Comparison of ENCODE assay signal across 23 mouse cellular contexts in the genomic region with DNA sequence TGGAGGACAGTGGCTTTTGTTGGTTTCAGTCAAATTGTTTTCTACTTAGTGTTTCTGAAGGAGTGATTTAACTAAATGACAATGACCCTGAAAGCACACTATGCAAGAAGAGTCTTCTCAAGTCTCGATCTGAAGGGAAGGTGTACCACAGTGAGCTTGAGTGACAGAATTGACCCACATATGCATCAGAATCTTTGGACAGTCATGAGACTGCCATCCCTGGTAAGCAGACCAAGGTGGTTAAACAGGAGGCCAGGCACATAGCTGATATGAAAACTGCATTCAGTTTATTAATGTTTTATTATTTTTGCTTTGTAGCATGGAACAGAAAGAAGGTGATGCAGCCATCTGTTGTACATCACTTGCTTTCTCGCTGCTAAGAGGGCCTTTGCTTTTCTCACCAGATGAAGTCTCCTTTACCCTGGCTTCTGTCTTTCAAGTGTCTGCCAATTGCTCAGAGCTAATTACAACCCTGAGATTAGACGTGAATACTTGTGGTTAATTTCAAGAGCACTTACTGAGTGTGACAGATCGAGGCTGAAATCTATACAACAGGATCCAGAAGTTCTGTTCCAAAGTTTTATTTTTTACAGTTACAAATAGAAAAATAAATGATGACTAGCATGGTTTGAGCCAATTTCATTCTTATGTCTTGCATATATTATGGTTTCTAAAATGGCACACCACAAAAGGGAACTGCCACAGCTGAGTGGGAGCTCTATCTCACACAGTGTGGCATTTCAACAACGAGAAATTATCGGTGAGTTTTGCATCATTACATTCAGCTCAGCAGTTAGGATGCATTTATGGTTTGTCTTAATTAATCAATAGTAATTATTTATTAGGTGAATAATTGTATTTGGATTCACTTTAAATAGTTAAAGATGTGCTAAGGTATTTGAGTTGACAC.
DNase-seq lines count a peak whose midpoint lies in the region; ATAC-seq lines count a peak whose summit lies in the region.
"Had no signal": no experiment of that assay in that cellular context is flagged by ENCODE, and none has a peak within 500 bp of the region (broad histone marks: within the 10 kb centered on the region; RNA-seq: fewer than 3 reads in every experiment).

No protein-coding gene starts in this region.

- ATAC-seq in heart, embryonic 12.5 days (ENCODE audit: insufficient number of reproducible peaks, low FRiP score), result no peak
- ATAC-seq in forebrain, embryonic 14.5 days, result peak; percentile 67
- ATAC-seq: activated CD4-positive, CD25-positive, alpha-beta regulatory T cell, adult 4 months; intestine, embryonic 15.5 days; Patski had no signal

- no peaks in the 10 kb centered on the region for H3K9me3 ChIP-seq in heart, embryonic 12.5 days (replicated peaks)
- no peaks in the 10 kb centered on the region for H3K9me3 ChIP-seq in forebrain, embryonic 14.5 days (replicated peaks; ENCODE audit: control insufficient read depth, low read length)
- H3K9me3 ChIP-seq: embryonic facial prominence, embryonic 10.5 days; hindbrain, embryonic 13.5 days; intestine, embryonic 15.5 days; kidney, embryonic 15.5 days had no signal

- peaks cover 6% of the 10 kb centered on the region; the same call in 1 of the 2 replicates for H3K4me1 ChIP-seq in heart, embryonic 12.5 days (replicated peaks)
- 0 out of 2 replicates have a peak, but pooled peaks cover 3% of the 10 kb centered on the region for H3K4me1 ChIP-seq in forebrain, embryonic 14.5 days (ENCODE audit: control insufficient read depth, insufficient read depth, low read length)
- H3K4me1 ChIP-seq: embryonic facial prominence, embryonic 10.5 days; hindbrain, embryonic 13.5 days; intestine, embryonic 15.5 days; kidney, embryonic 15.5 days had no signal

- peak; percentile 21 for DNase-seq in cerebellum, adult 9-11 months
- no peak for DNase-seq in cerebellum, postnatal 4 days (ENCODE audit: low spot score in 2 of 2)
- DNase-seq in heart, adult 11 months, result peak; percentile 66
- peak; percentile 65 for DNase-seq in brain, adult 2 months (ENCODE audit: low read depth, low spot score)
- peak; percentile 69 for DNase-seq in forebrain, embryonic 14.5 days (ENCODE audit: low spot score)
- DNase-seq in left cerebral cortex, postnatal 36 days (ENCODE audit: low spot score in 2 of 2), result no peak
- DNase-seq in gastrocnemius, postnatal 36 days, result no peak
- DNase-seq: adrenal gland, postnatal 14 days; cerebellum, adult 11-12 months; gastrocnemius, adult 2 months; heart, adult 2 months; heart, postnatal 36 days; kidney, adult 2 months; kidney, postnatal 14 days had no signal

- 52% methylated on average over 6 of the region's 6 CpGs for WGBS in heart, embryonic 12.5 days
- 44% methylated on average over 6 of the region's 6 CpGs for WGBS in forebrain, embryonic 14.5 days

- no peaks in the 10 kb centered on the region for H3K36me3 ChIP-seq in heart, embryonic 12.5 days
- no peaks in the 10 kb centered on the region for H3K36me3 ChIP-seq in forebrain, embryonic 14.5 days (ENCODE audit: control insufficient read depth, insufficient read depth, low read length)
- H3K36me3 ChIP-seq: embryonic facial prominence, embryonic 10.5 days; hindbrain, embryonic 13.5 days; intestine, embryonic 15.5 days; kidney, embryonic 15.5 days had no signal

- H3K9ac ChIP-seq in heart, embryonic 12.5 days, result no peak overlapping the region
- H3K9ac ChIP-seq in forebrain, embryonic 14.5 days (ENCODE audit: low read length), result no peak overlapping the region
- H3K9ac ChIP-seq: hindbrain, embryonic 13.5 days; intestine, embryonic 15.5 days; kidney, embryonic 15.5 days had no signal

- no peak overlapping the region for H3K4me2 ChIP-seq in heart, embryonic 12.5 days
- no peak overlapping the region for H3K4me2 ChIP-seq in forebrain, embryonic 14.5 days (ENCODE audit: low read length)
- H3K4me2 ChIP-seq: heart, embryonic 11.5 days; hindbrain, embryonic 13.5 days; intestine, embryonic 15.5 days; kidney, embryonic 15.5 days had no signal

- intact Hi-C loops in left cerebral cortex, postnatal 36 days (cut with DNase I), result no loop called here
- intact Hi-C loops in gastrocnemius, postnatal 36 days (cut with DNase I), result no loop called here

- no peak overlapping the region for H3K4me3 ChIP-seq in heart, embryonic 12.5 days
- no peak overlapping the region for H3K4me3 ChIP-seq in forebrain, embryonic 14.5 days (ENCODE audit: low read depth, low read length)
- H3K4me3 ChIP-seq: embryonic facial prominence, embryonic 10.5 days; gastrocnemius, adult 2 months; heart, adult 2 months; hindbrain, embryonic 13.5 days; intestine, embryonic 15.5 days; kidney, embryonic 15.5 days had no signal

- H3K27me3 ChIP-seq in heart, embryonic 12.5 days (replicated peaks), result no peaks in the 10 kb centered on the region
- no peaks in the 10 kb centered on the region for H3K27me3 ChIP-seq in forebrain, embryonic 14.5 days (replicated peaks; ENCODE audit: control insufficient read depth, insufficient read depth, low read length)
- H3K27me3 ChIP-seq: CH12.LX; hindbrain, embryonic 13.5 days; intestine, embryonic 15.5 days; kidney, embryonic 15.5 days; Patski had no signal

- H3K27ac ChIP-seq in heart, embryonic 12.5 days (ENCODE audit: poor library complexity, severe bottlenecking), result no peak overlapping the region
- H3K27ac ChIP-seq in forebrain, embryonic 14.5 days (ENCODE audit: low read depth, low read length), result 0 out of 2 replicates have a peak overlapping the region, but pooled peaks have one; percentile 17
- H3K27ac ChIP-seq: embryonic facial prominence, embryonic 10.5 days; gastrocnemius, adult 2 months; heart, adult 2 months; hindbrain, embryonic 13.5 days; intestine, embryonic 15.5 days; kidney, embryonic 15.5 days had no signal

Comparison
In these comparisons a context has a peak if more than half of its experiments do, and no peak if none do; other contexts are left out.
1. DNase-seq: peak in cerebellum, adult 9-11 months (single experiment), heart, adult 11 months (single experiment), brain, adult 2 months (single experiment) and forebrain, embryonic 14.5 days (single experiment); none in cerebellum, postnatal 4 days (0 of 2), left cerebral cortex, postnatal 36 days (0 of 2) and gastrocnemius, postnatal 36 days (0 of 2).